Mouse (Mus musculus) T-helper 17 cell (primary cell): ENCODE measurements around the gene Dgkk.
"Not testable (repeated sequence)": the region's sequence is repeated elsewhere in the genome, so short reads cannot be mapped to it uniquely, and the experiment has no call there.

Experiments
- in situ Hi-C, 2 experiments: fragments of 300-600 bp; cut with MboI, MseI; formaldehyde crosslinking; loops; 1 replicate in 1 of 2; 2 replicates in 1 of 2; pipeline ENCODE4 v1.15.1; 2025; ENCODE audit warnings: high pct_unique_total_duplicates in 2 of 2

The Dgkk gene

DNA sequence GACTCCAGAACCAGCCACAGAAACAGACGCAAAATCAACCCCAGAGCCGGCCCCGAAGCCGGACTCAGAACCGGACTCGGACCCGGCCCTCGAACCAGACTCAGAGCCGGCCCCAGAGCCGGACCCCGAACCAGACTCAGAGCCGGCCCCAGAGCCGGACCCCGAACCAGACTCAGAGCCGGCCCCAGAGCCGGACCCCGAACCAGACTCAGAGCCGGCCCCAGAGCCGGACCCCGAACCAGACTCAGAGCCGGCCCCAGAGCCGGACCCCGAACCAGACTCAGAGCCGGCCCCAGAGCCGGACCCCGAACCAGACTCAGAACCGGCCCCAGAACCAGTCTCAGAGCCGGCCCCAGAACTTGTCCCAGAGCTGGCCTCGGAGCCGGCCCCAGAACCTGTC, at the start of gene Dgkk:
Dgkk (plus strand) TSS at position 301 of the 400 bp plus-strand sequence.
- in situ Hi-C loops, result loop anchor here (5.0 kb wide), 1 partner anchor 73 kb away; no protein-coding TSS in a partner anchor

DNA sequence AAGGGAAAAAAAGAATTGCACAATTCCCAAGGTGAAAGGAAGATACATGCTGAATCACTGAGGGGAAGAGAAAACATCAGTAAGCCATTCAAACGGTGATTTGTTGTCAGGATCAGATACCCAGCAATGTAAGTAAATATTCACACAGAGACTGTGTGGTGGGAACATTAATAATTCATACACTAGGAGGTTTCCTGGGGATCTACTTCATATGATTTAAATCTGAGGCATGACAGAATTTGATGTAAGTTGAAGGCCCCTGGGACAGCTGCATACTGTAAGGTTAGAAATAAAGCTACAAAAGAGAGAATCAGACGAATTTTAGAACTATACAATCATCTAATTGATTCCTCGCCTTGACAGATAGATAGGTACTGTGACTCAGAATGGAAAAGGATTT, 45.1 kb upstream of the Dgkk start:
- in situ Hi-C loops, result no loop called here

DNA sequence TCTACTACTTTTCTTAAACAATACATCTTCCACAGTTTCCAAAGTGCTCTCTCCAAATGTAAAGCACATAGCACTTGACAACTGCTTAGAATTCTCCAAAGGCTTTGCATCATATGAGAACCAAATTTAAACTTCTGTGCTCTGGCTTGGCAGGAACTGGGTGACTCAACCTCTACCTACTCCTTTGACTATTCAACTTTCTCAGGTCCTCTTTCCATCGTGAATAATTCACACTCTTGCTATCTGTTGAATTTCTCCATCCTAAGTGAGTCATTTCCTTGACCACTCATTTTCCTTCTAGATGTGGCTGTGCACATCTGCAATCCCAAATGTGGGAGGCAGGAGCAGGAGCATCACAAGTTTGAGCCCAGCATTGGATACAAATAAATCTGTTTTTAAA, 28.4 kb upstream of the Dgkk start:
- in situ Hi-C loops, result no loop called here

DNA sequence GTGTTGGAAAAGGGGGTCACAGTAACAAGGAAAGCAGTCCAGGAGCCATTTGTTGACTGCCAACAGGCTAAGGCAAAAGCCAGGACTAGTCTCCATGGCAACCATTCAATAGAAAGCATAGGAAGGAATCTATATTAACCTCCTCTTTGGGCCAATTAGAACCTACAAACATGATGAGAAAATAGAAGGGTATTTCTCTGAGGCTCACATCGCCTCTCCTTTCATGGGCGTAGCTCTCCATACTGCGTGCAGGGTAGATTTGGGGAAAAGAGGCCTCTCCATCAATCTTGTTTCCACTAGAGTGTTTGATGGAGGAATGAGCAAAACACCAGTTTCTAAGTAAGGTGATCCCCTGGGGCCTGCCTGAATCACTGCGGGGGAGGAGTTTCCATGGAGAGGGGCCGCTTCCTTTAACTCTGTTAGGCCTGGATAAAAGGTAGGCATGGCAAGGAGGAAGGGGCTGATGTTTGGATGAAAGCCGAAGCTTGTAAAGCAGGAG, 27.5 kb upstream of the Dgkk start:
- in situ Hi-C loops, result no loop called here

DNA sequence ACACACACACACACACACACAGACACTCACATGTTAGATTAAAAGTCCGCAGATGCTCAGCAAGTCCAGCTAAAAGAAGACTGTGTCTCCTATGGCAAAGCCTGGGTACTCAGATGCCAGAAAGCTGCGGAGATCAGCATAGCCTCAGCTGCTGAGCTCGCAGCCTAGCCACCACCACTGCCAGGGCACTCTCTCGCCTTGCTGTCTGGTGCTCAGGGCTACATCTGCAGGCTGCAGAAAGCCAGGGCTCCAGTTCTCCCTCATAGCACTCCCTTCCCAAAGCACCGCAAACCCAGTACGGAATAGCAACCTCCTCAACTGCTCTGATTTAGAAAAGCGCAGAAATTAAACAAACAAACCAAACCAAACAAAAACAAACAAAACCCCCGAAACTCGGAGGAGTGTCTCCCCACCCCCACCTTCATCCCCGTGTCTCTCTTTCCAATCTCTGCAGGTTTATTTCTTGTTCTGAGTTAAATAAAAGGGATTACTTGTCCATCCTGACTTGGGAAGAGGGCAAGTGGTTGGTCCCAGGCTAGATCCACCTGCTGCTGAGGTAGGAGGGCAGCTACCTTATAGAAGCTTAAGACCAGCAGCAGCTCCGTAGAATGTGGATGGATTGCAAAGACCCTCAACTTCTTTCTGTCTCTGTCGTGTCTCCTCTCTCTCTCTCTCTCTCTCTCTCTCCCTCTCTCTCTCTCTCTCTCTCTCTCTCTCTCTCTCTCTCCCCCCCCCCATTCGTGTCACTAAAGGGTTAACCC, 1.4 kb upstream of the Dgkk start:
- in situ Hi-C loops, result loop anchor here (5.0 kb wide), 1 partner anchor 75 kb away; no protein-coding TSS in a partner anchor

DNA sequence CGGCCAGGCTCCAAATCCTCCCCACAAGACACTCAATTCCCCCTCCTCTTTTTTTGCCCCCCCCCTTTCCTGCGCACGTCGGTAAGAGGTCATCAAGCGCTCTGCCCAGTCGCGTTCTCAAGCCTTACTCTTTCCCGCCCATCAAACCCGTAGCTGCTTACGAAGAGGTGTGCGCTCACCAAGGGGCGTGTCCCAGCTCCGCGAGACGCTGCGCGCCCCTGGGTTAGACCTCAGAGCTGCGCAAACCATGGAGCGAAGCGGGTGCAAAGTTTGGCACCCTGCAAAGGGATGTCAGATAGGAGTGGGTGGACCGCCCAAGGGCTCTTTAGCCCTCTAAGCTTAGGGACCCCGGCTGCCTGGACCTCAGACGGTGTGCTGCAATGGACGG, 862 bp upstream of the Dgkk start:
- in situ Hi-C loops, result loop anchor here (5.0 kb wide), 1 partner anchor 74 kb away; no protein-coding TSS in a partner anchor

DNA sequence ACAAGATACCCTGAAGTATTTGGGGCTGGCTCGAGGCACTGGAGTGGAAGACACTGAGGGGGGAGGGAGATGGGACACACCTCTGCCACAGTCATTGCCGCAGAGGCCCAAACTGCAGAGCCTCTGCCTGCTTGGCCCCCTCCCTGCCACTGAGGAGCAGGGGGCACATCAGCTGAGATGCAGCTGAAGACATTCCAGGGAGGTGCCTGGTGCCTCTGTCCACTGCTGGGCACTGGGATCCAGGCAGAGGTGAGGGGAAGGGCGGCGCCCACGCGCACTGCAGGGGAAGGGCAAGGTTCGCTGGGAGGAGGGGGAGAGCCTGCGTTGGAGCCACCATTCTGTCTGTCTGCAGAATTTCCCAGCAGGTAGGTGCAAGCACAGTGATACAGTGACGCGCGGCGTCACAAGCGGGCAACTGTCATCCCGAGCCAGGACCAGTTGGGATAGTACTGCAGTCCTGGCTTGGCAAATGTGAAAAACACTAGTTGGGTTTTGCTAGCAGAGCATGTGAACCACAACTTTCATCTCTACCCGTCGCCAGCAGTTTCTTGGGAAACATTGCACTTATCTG, 948 bp downstream of the Dgkk start:
- in situ Hi-C loops, result loop anchor here (5.0 kb wide), 1 partner anchor 72 kb away; no protein-coding TSS in a partner anchor

DNA sequence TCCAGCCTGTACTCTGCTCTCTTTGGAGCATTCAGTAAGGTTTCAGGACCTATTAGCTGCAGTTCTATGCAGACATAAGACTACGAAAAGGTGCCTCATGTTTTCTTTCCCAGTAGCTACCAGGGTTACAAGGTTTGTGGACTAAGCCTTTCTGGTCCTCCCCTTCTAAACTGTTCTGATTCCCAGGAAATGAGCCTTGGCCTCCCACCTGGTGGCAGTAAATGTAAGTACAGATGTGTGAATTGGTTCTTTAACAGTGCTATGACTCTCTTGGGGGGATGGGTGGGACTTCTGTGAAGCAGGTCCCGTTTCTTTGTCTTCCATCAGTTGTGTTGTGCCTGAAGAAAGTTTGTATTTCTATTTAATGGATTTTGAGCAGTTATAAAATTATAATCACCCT, 53.4 kb downstream of the Dgkk start:
- in situ Hi-C loops, result no loop called here

DNA sequence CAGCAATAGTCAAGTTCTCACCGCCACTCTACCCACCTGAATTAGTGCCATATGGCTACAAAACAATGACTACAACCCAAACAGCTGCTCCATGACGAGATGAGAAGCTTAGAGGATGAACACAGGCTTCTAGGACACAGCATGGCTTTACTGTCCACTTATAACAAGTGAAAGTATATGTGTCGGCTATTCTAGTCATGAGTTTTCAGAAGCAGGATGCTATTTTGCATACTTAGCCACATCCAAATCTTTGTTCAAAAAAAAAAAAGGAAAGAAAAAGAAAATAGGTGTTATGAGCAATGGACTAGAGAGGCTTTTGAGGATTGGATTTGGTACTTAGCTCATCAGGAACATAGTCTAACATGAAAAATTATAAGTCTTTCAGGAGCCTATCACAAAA, 74.4 kb downstream of the Dgkk start:
- in situ Hi-C loops, result loop anchor here (5.0 kb wide), 1 partner anchor 76 kb away; the partner anchor contains the start of gene Dgkk (in 2 of the 2)

DNA sequence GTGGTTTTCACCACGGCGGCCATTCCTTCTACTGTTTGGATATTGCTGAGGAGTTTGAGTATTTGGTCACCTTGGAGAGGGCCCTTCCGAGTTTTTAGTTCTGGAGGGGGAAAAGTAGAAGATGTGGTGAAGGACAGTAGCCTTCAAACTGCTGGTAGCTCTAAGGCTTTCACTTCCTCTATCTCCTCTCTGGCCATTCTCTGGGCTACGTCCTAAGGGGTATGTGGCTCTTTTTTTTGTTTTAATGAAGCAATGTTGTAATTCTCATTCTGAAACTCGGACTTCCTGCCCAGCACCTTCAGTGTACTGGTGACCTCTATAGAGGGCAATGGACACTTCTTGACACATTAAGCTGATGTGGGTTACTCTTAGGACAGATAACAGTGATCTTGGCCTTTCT, 75.0 kb downstream of the Dgkk start:
- in situ Hi-C loops, result loop anchor here (5.0 kb wide), 1 partner anchor 77 kb away; the partner anchor contains the start of gene Dgkk (in 2 of the 2)

DNA sequence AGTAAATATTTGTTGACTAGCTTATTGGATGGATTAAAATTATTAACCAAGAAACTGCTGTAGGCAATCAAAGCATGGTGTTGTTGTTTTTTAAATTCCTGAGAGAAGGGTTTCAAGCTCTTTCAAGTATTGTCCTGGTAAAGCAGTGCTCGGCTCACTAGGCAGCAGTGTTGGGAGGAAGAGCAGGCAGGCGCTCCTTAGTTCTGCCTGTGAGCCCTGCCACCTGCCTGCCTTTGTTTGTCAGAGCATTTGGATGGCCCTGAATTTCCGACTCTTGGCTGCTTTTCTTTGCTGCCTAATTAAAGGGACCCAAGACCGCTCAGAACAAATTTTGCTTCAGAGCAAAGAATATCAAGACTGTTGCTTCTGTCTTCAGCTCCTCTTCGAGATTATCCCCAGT, 114.8 kb downstream of the Dgkk start:
- in situ Hi-C loops, result no loop called here

DNA sequence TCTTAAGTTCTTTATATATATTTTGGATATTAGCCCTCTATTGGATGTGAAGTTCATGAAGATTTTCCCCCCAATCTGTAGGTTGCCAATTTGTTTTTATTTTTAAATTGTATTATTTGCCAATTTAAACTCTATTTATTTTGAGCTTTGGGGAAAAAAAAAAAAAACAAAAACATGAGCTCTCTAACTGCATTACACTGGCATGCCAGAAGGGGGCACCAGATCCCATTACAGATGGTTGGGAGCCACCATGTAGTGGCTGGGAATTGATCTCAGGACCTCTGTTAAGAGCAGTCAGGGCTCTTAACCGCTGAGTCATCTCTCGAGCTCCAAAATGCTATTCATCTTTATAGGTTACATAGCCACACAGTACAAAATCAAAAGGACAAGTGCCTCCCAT, 131.9 kb downstream of the Dgkk start:
- in situ Hi-C loops, result loop anchor here in 1 of 2 experiments (25.0 kb wide), 1 partner anchor 649 kb away; no protein-coding TSS in a partner anchor

DNA sequence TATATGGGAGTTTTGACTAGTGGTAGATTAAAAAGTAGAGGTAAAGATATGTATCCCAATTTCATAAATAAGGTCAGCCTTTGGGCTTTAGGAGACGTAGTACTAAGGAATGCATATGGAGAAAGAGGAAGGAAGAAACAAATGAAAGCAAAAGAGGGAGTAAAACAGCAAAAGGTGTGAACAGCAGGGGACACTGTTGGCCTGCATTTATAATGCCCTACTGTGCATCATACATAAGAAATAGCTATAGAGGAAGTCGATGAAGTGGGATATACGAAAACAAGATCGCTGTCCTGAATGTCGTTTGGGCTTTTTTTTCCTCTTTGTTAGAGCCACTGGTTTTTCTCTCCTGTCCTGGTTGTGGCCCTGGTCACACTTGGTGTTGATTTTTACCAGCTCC, 143.1 kb downstream of the Dgkk start:
- in situ Hi-C loops, result loop anchor here in 1 of 2 experiments (25.0 kb wide), 1 partner anchor 660 kb away; no protein-coding TSS in a partner anchor

DNA sequence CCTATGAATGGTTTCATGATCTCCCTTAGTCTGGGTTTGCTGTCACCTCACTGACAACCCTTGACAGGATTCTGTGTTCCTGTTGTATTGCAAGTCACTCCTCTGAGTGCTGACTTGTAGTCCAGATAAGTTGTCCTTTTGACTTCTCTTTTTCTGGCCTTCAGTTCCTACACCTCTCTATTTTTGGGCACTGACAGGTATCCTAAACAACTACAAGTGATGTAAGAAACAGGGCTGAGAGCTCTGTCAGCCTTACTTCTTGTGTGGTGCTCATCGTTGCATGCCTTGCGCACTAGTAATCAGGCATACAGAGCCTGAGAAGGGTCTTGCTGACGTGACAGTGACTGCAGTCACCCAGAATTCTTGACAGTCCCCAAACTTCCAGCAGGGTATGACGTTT, 147.1 kb downstream of the Dgkk start:
- in situ Hi-C loops, result no loop called here

DNA sequence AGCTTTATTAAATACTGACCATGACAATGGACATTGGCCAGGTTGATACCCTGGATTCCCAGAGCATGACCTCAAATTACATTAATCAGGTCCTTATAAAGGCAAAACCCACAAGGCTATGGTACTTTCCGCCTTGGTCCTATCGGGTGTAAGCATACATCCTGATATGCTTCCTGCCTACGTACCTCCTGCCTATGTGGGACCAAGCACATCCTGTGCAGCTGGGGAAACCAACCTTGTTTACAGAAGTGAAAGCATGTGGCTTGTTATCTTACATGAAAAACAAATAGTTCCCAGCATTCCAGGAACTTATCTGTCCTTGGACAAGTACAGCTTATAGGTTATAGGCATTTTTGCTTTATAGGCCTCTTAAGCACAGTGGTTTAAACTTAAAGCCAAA, 189.5 kb downstream of the Dgkk start:
- in situ Hi-C loops, result no loop called here

DNA sequence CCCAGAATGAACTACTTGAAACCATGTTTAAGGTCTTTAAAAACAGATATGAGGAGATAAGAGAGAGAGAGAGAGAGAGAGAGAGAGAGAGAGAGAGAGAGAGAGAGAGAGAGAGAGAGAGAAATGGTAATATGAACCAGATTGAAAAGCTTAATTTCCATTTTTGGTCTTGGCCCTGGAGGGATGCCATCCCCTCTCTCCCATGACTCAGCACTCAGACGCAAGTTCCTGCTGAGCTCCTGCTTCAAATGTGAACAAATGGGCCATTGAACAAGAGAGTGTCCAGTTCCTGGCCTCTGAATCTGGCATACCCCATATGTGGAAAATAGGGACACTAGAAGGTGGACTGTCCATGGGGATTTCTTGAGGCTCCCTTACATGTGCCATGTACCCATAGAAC, 192.8 kb downstream of the Dgkk start:
- in situ Hi-C loops, result no loop called here

DNA sequence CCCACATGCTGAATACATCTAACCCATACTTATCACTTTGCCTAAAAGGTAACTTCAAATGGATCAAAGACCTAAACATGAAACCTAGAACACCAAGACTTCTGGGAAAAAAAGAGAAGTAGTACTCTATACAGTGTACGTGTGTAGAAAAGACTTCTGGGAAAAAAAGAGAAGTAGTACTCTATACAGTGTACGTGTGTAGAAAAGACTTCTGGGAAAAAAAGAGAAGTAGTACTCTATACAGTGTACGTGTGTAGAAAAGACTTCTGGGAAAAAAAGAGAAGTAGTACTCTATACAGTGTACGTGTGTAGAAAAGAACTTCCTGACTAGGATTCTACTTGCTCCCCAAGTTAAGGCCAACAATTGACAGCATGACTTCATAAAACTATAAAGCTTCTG, 204.8 kb downstream of the Dgkk start:
- in situ Hi-C loops, result not testable (repeated sequence)
